Mouse (Mus musculus) telencephalon, adult 2 months (tissue): ENCODE measurements around the gene Cryaa.
A peak's percentile ranks its signal among the peaks of the same experiment; 100 is the strongest.
"Not testable (repeated sequence)": the region's sequence is repeated elsewhere in the genome, so short reads cannot be mapped to it uniquely, and the experiment has no call there.

Source experiments
- DNase-seq: peaks from one replicate; pipeline ENCODE4 v3.0.0-alpha.2; 2011; ENCODE audit warnings: low read depth, low spot score

The Cryaa gene

DNA sequence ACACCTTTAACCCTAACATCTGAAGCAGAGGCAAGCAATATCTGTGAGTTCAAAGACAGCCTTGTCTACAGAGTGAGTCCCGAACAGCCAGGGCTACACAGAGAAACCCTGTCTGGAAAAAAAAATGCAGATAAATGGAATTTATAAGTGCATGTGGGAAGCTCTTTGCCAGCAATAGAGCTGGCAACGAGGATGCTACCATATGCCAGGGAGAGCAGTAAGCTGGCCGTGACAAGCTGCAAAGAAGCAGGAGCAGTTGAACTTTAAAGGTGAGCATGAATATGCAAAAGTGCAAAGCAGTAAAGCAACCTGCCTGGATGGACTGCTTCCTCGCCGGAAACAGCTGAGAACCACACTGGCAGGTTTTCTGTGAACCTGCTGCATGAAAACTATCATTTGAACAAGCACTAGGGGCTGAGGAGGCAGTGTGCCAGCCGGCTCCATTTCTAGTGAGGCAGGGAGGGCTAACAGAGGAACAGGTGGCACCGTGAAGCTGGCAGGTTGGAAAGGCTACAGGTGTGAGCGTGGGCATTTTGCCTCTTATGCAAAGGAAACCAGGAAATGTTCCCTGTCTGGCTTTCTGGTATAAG lies 16.9 kb upstream of the Cryaa start:
- peak; percentile 81 for DNase-seq

DNA sequence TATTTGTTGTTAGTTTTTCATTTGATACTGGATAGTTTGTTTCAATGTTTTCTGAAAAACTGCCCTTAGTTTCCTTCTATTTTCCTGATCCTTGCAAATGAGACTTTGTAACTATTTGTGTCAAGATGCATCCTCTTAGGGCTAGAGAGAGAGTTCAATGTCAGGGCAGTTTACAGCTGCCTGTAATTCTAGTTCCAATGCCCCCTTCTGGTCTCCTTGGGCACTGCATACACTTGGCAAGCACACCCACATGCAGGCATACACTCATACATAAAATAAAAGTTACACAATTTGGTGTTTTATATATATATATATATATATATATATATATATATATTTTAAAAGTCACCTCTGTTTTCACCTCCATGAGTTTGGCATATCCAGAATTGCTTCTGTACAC lies 14.8 kb upstream of the Cryaa start:
- no peak for DNase-seq

DNA sequence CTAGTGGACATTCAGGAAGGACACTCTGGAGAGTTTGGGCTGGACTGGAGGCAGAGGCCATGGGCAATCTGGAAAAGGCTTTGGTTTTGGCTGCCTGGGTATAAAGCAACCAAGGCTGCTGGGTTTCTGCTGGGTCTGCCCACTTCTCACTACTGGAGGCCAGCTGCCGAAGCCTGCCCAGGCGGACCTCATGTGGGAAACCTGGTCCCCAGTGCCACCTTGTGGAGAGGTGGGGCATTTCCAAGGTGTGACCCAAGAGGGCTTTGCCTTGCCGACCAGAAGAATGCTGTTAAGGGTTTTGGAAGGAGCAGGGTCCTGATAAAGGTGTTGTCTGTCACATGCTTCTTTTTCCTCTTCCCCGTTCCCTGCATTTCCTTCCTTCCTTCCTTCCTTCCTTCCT lies 12.8 kb upstream of the Cryaa start:
- DNase-seq, result peak; percentile 43

DNA sequence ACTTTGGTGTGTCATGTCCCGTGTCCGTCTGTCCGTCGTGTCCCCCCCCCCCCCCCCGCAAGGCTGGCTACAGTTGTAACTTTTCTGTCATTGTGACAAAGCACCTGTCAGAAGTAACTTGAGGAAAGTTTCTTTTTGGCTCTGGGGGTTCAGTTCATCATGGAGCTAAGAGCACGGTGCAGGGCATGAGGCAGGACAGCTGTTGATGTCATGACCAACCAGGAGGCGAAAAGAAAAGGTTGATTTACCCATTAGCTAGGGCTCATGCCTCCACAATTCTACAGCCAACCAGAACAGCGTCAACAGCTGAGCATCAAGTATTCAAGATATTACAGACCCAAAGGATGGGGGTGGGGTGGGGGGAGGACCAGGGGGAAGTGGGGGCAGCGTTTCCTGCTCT lies 9.3 kb upstream of the Cryaa start:
- no peak for DNase-seq

DNA sequence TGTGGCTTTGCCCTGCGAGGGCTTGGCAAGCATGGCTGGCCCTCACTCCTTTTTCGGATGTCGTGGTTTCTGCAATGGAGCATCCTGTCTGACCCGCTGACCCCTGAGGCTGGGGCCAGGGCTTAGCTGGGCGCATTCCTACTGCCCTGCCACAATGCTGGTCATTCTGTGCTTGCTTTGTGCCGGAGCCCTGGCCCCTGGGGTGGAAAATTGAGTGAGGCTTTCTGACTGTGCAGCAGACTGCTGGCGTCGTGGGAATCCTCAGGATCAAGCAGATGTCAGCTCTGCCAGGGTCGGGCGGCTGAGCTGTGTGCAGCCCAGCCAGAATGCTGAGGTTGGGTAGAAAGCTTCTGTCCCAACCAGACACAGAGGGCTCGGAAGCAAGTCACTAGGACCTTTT lies 7.4 kb upstream of the Cryaa start:
- no peak for DNase-seq

DNA sequence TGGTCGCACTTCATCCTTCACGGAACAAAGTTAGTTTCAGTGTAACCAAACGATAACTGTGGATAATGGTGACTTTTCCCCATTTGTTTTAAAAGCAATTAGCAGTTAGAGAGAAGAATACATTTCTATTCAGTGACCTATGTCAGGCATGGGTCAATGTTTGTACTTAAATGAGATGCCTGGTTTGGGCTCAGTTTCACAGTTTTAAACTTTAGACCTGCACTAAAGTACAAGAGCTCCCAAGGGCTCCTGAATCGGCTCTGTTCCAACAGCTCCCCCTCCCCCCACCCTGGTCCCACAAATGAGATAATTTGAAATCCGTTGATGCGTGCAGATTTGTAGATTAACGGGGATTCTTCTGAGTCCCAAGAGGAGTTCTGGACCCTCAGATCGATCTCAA lies 5.9 kb upstream of the Cryaa start:
- DNase-seq, result no peak

DNA sequence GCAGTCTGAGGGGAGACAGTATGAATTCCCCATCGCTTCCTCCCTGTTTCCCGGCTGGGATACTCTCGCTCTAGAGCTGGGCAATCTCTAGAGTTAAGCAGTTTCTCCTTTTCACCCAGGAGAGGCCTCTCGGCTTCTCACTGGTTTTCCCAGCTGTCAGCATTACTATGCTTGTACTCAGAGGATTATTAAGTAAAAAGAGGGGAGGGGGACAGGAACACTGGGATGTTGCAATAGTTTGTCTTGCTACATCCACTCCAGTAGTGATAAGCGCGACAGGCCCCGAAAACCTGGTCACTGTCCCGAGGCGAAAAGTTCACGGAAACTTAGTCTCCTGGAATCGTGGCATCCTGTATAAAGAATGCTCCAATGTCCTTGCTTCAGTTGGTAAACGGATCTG lies 5.3 kb upstream of the Cryaa start:
- DNase-seq, result no peak

DNA sequence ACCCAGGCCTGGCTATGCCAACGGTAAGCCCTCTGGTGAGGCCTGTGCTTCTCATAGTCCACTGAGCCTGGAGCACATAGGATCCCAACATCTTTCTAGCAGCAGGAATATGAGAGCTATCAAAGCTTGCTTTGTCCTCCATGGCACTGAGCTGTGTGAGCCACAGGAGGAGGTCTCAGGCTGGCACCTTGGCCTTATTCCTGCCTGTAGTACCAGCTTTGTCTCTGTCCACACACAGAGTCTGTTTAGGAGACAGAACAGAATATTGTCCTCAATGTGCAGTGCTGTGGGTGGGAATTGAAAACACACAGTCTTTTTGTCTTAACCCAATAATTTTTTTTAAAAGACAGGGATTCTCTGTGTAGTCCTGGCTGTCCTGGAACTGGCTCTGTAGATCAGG lies 3.2 kb upstream of the Cryaa start:
- DNase-seq, result peak; percentile 67

DNA sequence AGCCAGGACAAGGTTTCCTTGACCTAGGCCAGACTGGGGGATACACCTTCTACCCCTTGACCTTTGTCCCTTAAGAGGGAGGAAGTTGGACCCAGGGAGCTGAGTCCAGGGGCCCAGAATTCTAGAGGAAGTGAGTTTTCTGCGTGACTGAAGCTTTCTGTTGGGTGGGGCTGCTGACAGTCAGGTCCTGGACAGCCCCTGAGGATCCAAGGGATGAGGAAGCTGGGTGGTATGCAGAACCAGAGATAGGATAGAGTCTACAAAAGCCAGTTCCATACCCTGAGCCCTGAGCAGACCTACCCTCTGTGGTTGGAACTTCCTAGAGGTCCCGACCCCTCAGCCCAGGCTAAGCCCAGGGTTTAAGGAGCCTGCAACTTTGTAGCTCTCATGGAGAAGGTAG lies 2.8 kb downstream of the Cryaa start:
- DNase-seq, result no peak

DNA sequence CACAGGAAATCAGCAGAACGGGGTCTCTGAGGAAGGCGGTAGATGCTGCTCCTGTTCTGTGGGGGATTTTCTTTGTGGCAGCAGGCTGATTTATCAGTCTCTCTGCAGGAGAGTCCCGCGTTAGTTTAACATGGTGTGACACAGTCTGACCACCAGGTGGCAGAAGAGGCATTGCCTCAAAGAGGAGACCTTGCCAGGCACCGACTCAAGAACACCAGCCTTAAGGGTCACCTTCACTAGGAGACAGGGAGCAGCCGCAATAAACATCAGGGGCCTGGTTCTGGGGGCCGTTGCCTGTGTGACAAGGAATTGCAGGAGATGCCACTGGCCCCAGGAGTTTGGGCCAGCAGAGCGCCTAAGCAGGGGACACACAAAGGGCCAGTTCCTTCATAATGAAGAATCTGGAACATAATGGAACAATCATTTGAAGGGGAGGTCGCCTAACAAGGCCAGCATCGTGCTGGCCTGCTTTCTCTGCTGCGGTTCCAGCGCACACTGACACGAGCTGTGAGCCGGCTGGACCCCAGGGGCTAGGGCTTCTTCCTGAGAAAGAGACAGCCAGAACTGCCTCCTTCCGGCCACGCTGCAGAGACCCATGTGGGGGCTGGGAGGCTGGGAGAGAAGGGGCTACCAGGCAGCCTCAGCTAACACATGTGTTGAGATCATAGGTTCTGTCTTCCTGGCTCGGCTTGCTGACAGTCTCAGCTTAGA lies 8.1 kb downstream of the Cryaa start:
- peak; percentile 56 for DNase-seq

DNA sequence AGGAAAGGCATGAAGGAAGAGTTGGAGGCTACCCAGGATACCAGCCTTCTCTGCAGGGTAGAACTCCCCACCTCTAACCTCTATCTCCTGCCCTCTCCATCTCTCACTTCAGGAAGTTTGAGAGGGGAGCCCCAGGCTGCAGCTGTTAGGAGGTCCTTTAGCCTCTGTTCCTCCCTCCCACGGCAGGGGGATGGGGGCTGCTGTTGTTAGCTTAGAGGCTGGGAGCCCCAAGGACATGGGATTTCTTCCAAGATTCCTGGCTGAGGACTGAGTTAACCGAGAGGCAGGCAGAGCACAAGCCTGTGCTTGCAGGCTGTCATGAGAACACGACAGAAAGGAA lies 8.6 kb downstream of the Cryaa start:
- DNase-seq, result no peak

DNA sequence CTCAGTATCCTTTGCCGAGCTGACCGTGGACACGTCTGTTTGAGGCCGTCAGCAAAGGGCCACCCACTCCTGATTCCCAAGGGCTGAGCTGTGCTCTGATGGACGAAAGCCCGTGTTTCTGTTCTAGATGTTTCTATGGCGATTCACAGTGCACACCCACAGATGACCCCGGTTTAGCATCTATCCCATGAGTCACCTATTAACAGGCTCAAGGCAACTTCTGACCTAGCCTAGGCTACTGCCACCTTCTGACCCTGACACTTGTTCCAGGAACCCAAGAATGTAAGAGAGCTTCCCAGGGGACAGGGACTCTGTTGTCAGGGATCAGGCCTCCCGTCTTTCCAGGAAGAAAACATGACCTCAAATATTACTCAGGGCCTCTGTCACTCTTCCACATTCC lies 10.5 kb downstream of the Cryaa start:
- DNase-seq, result no peak

DNA sequence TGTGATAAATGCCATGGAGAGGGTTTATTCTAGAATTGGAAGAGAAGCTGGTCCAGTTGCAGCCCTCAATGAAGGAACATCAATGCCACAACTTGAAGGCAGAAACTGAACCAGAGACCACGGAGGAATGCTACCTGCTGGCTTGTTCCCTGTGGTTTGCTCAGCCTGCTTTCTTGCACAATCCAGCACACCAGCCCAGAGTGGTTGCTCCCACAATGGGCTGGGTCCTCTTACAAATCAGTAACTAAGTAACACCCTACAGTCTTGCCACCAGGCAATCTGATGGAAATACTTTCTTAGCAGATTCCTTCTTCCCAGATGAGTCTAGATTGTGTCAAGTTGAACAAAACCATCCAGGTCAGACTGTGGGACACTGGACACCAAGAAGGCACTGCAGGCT lies 12.0 kb downstream of the Cryaa start:
- no peak for DNase-seq

DNA sequence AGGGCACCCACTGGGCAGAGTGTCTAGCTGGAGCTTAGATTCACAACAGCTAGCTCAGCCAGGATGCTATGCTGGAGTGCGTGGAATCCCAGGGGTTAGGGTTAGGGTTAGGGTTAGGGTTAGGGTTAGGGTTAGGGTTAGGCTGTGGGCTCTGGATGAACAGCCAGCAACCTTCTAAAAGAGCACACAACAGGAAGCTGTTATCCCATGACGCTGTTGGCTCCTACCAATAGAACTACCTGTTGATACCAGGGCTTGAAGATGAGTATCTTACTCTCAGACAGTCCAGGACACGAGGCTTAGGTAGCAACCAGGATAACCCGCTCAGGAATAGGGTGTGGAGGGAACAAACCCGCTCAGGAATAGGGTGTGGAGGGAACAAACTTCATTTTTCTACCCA lies 15.3 kb downstream of the Cryaa start:
- no peak for DNase-seq

DNA sequence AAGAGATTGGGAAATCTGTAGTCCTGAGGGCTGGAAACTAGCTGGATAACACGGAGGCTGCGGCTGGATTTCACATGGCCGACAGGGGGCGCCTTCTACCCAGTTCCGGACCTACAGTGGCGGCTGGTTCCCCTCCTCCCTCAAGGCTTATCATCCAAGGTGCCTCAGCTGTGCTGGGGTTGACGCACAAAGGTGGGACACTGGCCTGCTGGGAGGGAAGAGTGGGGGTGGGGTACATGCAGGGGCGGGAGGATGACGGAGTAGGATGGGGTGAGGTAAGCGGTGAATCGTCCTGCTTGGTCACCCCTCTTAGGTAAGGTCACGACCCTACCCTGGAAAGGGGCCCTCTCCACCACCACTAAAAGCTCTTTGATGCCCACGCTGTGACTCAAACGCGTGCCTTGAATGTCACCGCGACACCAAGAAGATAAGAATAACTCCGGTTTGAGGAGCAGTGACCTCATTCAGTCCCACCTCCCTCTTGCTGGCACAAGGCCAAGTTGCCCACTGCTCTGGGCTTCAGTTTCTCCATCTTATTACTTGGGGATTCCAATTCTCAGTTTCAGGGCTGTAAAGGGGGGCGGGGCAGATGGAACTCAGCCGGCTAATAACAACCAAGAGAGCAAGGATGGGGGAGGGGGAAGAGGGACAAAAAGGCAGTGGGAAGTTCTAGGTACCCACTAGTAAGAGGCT lies 15.9 kb downstream of the Cryaa start:
- DNase-seq, result no peak

DNA sequence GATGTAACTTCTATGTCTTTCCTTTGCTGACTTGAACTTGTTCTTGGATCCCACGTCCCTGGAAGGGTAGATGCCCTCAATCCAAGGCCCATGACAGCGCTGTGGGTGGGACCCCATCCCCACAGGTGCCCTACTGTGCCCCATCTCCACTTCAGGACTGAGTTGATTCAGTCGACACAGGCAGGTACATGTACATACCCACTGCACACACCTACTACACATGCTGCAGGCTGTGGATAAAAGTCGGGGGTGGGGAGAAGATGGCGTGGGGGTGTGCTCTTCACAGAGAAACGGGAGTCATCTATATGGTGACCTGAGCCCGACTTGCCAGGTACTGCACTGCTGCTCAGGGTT lies 16.4 kb downstream of the Cryaa start:
- no peak for DNase-seq

DNA sequence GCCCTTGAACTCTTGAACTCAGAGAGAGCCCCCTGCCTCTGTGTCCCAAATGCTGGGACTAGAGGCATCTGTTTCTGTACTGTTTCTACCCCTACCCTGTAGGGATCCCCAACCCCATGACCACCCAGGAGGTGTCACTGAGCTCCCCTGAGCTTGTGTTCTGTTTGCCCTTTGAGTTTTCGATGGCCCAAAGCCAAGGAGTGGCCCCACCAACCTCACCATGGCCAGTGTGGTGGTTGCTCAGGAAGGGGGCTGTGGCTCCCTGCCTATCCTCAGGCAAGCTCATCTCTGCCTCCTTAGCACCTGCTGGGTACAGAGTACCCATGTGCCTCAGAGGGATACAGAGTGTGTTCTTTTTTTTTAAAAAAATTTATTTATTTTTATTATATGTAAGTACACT lies 17.3 kb downstream of the Cryaa start:
- DNase-seq, result no peak

DNA sequence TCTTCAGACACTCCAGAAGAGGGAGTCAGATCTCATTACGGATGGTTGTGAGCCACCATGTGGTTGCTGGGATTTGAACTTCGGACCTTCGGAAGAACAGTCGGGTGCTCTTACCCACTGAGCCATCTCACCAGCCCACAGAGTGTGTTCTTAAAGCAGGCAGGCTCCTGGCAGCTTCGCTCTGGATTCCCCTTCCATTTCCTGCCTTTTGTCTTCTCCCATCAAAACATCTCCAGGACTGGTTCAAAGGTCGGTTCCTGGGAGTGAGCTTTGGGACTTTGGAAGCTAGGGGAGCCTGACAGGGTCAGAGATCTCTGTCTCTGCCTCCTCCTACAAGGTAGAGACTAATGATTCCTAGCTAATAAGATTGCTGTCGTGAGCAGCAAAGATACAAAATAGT lies 17.7 kb downstream of the Cryaa start:
- DNase-seq, result not testable (repeated sequence)

DNA sequence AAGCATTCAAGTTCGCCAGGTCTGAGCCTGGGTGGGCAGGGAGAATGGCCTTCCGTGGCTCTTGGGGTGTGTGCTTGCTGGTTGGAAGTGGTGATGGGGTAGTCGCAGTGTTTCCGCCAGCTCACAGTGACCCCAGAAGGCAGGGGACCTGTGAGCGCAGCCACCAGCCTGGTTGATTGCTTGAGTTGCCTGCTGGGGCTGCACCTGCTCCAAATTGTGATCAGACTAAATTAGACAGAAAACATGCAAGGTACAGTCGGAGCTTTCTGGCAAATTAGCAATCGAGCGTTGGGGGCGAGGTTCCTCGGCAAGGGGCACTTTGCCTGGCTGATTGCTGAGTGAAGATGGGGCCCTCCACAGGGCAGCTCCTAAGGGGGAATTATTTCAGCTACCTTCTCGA lies 20.7 kb downstream of the Cryaa start:
- no peak for DNase-seq

DNA sequence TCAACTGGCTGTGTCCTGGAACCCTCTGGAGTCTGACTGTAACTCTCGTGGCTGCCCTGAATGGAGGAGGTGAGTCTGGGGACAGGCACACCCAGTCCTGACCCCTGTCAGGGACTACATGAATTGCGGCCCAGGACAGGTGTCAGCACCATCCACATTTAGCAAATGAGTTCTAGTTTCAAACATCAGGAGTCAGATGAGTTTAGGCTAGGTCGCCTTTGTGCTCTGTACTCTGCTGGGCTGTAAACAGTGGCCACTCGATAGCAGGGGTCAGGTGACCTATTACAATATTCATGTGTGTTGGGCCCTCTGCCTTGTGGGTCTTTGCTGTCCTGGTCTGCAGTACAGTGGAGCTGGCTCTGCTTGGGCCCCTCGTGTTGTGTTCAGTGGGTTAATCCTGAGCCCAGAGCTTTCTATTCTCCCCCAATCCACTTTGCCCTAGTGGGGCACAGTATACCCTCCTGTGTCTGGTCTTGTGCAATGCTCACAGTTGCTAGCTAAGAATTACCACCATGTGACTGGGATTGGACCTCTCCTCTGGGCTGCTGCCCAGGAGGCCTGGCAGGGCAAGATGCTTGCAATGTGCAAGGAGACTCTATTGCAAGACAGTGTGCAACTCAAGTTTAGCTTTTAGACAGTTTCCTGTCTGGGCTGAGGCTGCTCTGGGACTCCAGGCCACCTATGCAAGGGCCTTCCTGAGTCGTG lies 25.8 kb downstream of the Cryaa start:
- DNase-seq, result no peak

DNA sequence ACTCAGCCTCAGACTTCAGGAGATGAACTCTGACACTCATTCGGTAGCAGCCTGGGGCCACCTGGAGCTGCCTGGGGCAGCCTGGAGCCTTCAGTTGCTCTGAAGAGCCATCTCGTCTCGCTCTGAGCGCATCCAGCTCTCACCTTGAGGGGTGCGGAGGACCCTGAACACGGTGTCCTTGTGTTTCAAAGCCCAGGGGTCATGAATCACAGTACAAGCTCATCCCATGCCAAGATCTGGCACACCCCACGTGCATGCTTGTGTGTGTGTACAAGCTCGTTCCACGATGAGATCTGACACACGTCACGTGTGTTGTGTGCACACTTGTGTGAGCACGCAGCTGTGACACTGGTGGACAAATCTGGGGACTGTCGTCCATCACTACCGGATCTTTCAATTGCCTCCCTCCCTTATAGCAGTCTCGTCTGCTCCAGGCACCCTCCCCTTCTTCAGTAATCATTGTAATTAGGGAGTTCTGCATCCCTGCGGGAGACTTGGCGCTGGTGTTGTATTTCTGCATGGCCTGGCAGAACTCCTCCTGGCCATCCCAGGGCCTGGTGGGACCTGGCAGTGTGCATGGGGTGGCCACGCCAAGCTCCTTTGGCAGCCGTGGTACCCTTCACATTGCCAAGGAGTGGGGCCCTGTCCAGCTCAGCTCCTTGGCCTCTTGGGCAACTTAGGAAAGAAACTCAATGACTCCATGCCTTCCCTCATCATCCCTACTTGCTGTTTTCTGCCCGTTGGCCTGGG lies 27.8 kb downstream of the Cryaa start:
- DNase-seq, result no peak

DNA sequence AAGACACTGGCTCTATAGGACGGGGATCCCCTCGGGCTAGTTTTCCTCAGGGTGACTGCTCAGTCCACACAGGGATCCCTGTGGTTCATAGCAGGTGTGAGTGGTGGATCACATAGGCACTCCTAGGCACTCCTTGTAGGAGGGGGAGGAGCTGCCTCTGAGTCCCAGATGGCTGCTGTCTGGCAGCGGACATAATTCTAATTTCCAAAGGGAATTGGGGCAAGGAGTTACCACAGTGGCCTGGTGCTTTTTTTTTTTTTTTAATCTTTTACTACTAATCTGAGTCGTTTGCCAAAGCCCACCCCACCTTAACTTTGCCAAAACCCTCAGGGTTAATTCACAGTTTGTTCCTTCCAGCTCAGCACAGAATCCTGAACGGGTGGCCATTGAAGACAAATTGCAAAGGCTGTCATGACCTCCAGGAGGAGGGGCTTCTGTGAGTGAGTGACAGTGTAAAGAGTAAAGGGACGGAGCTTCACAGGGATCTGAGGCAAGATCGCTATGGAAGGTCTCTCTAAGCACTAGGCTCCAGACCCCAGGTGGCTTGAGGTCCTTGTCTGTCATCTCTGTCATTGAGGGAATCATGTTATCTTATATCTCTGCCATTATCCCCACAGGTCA lies 31.6 kb downstream of the Cryaa start:
- no peak for DNase-seq
